Mouse (Mus musculus) inflammation-experienced regulatory T-cells, adult 6 months (primary cell): ENCODE data around the gene Ndufaf1. TPM values are rescaled to one million over a fixed set of nuclear protein-coding genes. Genes with fewer than 3 reads are reported as not detected.

Source experiments
- ATAC-seq: one replicate; pipeline ENCODE4 v1.8.0; 2017
- polyA plus RNA-seq, 3 experiments: library from polyadenylated mRNA; unstranded; fragments of 100-300 nt; shearing (Covaris generic); gene quantifications; one replicate each; pipeline ENCODE4 v1.2.1; 2017

The Ndufaf1 gene
- polyA plus RNA-seq, 3 experiments from 2014 or later, result 24.3 to 30.2 (median 27.8) TPM

DNA sequence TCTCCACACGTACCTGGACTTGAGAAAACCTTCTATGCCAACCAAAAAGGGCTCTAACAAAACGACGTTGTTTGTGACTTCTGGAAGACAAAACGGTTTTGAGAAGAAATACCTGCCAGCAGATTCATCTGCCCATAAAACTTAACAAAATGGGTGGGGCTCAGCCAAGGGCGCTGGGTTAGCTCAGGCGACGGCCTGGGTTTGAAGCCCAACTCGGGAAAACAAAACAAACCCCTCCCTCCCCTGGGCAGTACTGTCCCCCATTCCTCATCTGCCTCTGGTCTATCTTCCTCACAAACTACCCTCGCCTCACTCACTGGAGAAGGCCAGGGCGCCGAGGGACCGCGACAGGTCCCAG is 44.8 kb downstream of the Ndufaf1 start:
- ATAC-seq, result no peak

DNA sequence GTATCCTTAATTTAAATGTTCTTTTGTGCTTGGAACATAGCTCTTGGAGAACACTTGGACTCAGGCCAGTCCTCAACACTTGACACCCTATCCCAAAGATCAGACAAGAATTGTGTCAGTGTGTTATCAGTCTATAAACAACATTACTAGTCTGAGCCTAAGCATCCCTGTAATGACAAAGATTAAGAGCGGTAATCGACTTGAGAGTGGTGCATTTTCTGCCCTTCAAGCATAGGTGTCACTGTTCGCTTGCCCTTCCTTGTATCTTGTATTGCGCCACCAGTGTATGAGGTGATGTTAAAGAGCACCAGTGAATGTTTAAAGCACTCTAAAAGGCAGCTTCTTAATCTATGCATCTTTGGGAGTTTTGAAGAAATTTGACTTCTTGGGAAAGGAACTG is 55.6 kb downstream of the Ndufaf1 start:
- ATAC-seq, result no peak

Other genes starting within 250 kb of the Ndufaf1 start
- gene Ino80, start 185.1 kb downstream of the Ndufaf1 start, polyA plus RNA-seq, result 1 to 10 TPM; 4.5 to 8.9 (median 7.7) TPM
- gene Exd1, start 115.2 kb downstream of the Ndufaf1 start, polyA plus RNA-seq, result under 1 TPM in 1 of 3 experiments, not detected in 2; 0.09 TPM
- 10 to 100 TPM; 68.4 to 88.9 (median 72.2) TPM for gene Chp1, start 115.1 kb downstream of the Ndufaf1 start, polyA plus RNA-seq
- 100 to 1,000 TPM in 1 of 3 experiments, 10 to 100 TPM in 1, 1 to 10 TPM in 1; 8.5 to 112 (median 10.8) TPM for gene Nusap1, start 44.5 kb downstream of the Ndufaf1 start, polyA plus RNA-seq
- 10 to 100 TPM in 1 of 3 experiments, 1 to 10 TPM in 2; 2.3 to 14.8 (median 5.0) TPM for gene Oip5, start 44.4 kb downstream of the Ndufaf1 start, polyA plus RNA-seq
- gene Rtf1, start 12.2 kb upstream of the Ndufaf1 start, polyA plus RNA-seq, result 10 to 100 TPM; 25.1 to 51.6 (median 44.1) TPM
- gene Itpka, start 79.5 kb upstream of the Ndufaf1 start, polyA plus RNA-seq, result under 1 TPM in 2 of 3 experiments, not detected in 1; 0.32 to 0.39 TPM
- gene Ltk, start 97.6 kb upstream of the Ndufaf1 start, polyA plus RNA-seq, result under 1 TPM in 1 of 3 experiments, not detected in 2; 0.15 TPM
- 10 to 100 TPM; 13.7 to 20.3 (median 14.9) TPM for gene Rpap1, start 124.7 kb upstream of the Ndufaf1 start, polyA plus RNA-seq
- gene Tyro3, start 134.9 kb upstream of the Ndufaf1 start, polyA plus RNA-seq, result 1 to 10 TPM; 1.5 to 2.1 (median 1.6) TPM
- 10 to 100 TPM; 22.2 to 45.3 (median 39.9) TPM for gene Mga, start 234.4 kb upstream of the Ndufaf1 start, polyA plus RNA-seq